Mouse (Mus musculus): ENCODE results near the gene Pdcl2. TPM values are rescaled to one million over a fixed set of nuclear protein-coding genes. Genes with fewer than 3 reads are reported as not detected.

Gene Pdcl2
- not detected in 2 replicates for polyA plus RNA-seq (2012; rRNA removed)

- 93% methylated on average over 7 of the region's 7 CpGs for WGBS
- no peak for DNase-seq (ENCODE audit: low read depth, low spot score)
Measured at GRCm38 (mm10) chr5:76330953-76331352, at the start of gene Pdcl2. Gene Pdcl2, minus strand, starts transcription at chr5:76331156.

- WGBS: 75% methylated on average over 3 of the region's 3 CpGs
- DNase-seq (ENCODE audit: low read depth, low spot score): no peak
Measured at GRCm38 (mm10) chr5:76379216-76379615, 48.3 kb upstream of the Pdcl2 start.

- WGBS: 54% methylated on average over 8 of the region's 8 CpGs
- no peak for DNase-seq (ENCODE audit: low read depth, low spot score)
Measured at GRCm38 (mm10) chr5:76369215-76369840, 38.4 kb upstream of the Pdcl2 start.

- DNase-seq (ENCODE audit: low read depth, low spot score): no peak
- WGBS: 39% methylated on average over 5 of the region's 5 CpGs
Measured at GRCm38 (mm10) chr5:76365406-76365805, 34.5 kb upstream of the Pdcl2 start.

- 9% methylated on average over 35 of the region's 35 CpGs for WGBS
- no peak for DNase-seq (ENCODE audit: low read depth, low spot score)
Measured at GRCm38 (mm10) chr5:76363453-76364104, 32.6 kb upstream of the Pdcl2 start, which contains the start of gene Nmu. Gene Nmu, minus strand, starts transcription at chr5:76363788.

GRCm38 (mm10) chr5:76360786-76361185 is 29.8 kb upstream of the Pdcl2 start:
- whole genome bisulfite sequencing: 56% methylated on average over 4 of the region's 4 CpGs
- no peak for DNase-seq (ENCODE audit: low read depth, low spot score)

GRCm38 (mm10) chr5:76360057-76360456 is 29.1 kb upstream of the Pdcl2 start:
- DNase-seq (ENCODE audit: low read depth, low spot score): no peak
- WGBS: 46% methylated on average over 1 of the region's 1 CpGs

- 26% methylated on average over 7 of the region's 7 CpGs for WGBS
- no peak for DNase-seq (ENCODE audit: low read depth, low spot score)
Measured at GRCm38 (mm10) chr5:76351953-76352611, 21.1 kb upstream of the Pdcl2 start.

GRCm38 (mm10) chr5:76351537-76351936 is 20.6 kb upstream of the Pdcl2 start:
- 85% methylated on average over 5 of the region's 5 CpGs for WGBS
- no peak for DNase-seq (ENCODE audit: low read depth, low spot score)

GRCm38 (mm10) chr5:76346137-76346536 is 15.2 kb upstream of the Pdcl2 start:
- DNase-seq (ENCODE audit: low read depth, low spot score): no peak
- 31% methylated on average over 2 of the region's 2 CpGs for WGBS

- WGBS: 52% methylated on average over 2 of the region's 2 CpGs
- no peak for DNase-seq (ENCODE audit: low read depth, low spot score)
Measured at GRCm38 (mm10) chr5:76340931-76341330, 10.0 kb upstream of the Pdcl2 start.

- no peak for DNase-seq (ENCODE audit: low read depth, low spot score)
- 74% methylated on average over 8 of the region's 8 CpGs for WGBS
Measured at GRCm38 (mm10) chr5:76337100-76337499, 6.1 kb upstream of the Pdcl2 start.

- WGBS: 78% methylated on average over 4 of the region's 4 CpGs
- no peak for DNase-seq (ENCODE audit: low read depth, low spot score)
Measured at GRCm38 (mm10) chr5:76333833-76334232, 2.9 kb upstream of the Pdcl2 start.

GRCm38 (mm10) chr5:76327296-76327695 is 3.7 kb downstream of the Pdcl2 start:
- 16% methylated on average over 2 of the region's 2 CpGs for WGBS
- DNase-seq (ENCODE audit: low read depth, low spot score): no peak

- WGBS: 87% methylated on average over 4 of the region's 4 CpGs
- no peak for DNase-seq (ENCODE audit: low read depth, low spot score)
Measured at GRCm38 (mm10) chr5:76325113-76325512, 5.8 kb downstream of the Pdcl2 start.

GRCm38 (mm10) chr5:76321249-76322196 is 9.4 kb downstream of the Pdcl2 start:
- 41% methylated on average over 11 of the region's 11 CpGs for WGBS

GRCm38 (mm10) chr5:76308206-76308605 is 22.8 kb downstream of the Pdcl2 start:
- DNase-seq (ENCODE audit: low read depth, low spot score): no peak
- WGBS: 40% methylated on average over 2 of the region's 2 CpGs

More at GRCm38 (mm10) chr5:76321249-76322196, 9.4 kb downstream of the Pdcl2 start:
- no peak for DNase-seq (ENCODE audit: low read depth, low spot score)

GRCm38 (mm10) chr5:76306261-76306660 is 24.7 kb downstream of the Pdcl2 start:
- DNase-seq (ENCODE audit: low read depth, low spot score): no peak
- 29% methylated on average over 3 of the region's 3 CpGs for WGBS

GRCm38 (mm10) chr5:76305616-76306015 is 25.3 kb downstream of the Pdcl2 start:
- no peak for DNase-seq (ENCODE audit: low read depth, low spot score)
- WGBS: 5% methylated on average over 8 of the region's 8 CpGs

Data from large intestine, adult 2 months (tissue).